Mouse (Mus musculus) limb, embryonic 12.5 days (tissue): ENCODE measurements at regions not wholly inside any gene's neighbourhood (a gene's known extent, or its start where the extent isn't known, plus 50 kb on each side); places are given as distances from the start of the nearest gene placed in this dataset.
A peak's percentile ranks its signal among the peaks of the same experiment; 100 is the strongest.

Source experiments
- ATAC-seq: fragments of 200-750 bp; cut with Nextera tagmentation; 2 replicates; pipeline ENCODE4 v1.8.0; 2017; ENCODE audit warnings: low read depth, moderate TSS enrichment; ENCODE audit not compliant: insufficient number of reproducible peaks, insufficient read depth, low FRiP score, low TSS enrichment
- H3K27ac ChIP-seq: fragments of 300-500 bp; sonication (generic); 2 replicates; pipeline ENCODE4 v1.5.1; 2016; ENCODE audit warnings: mild to moderate bottlenecking, moderate library complexity
- H3K27me3 ChIP-seq: fragments of 300-500 bp; sonication (generic); 2 replicates; pipeline ENCODE4 v1.6.1; 2016; ENCODE audit warnings: mild to moderate bottlenecking, moderate library complexity
- H3K36me3 ChIP-seq: fragments of 300-500 bp; sonication (generic); 2 replicates; pipeline ENCODE4 v1.6.1; 2016; ENCODE audit warnings: mild to moderate bottlenecking, moderate library complexity
- H3K4me1 ChIP-seq: fragments of 300-500 bp; sonication (generic); replicated peaks from 2 replicates; pipeline ENCODE4 v1.6.1; 2016
- H3K4me2 ChIP-seq: fragments of 300-500 bp; sonication (generic); 2 replicates; pipeline ENCODE4 v1.6.1; 2016; ENCODE audit warnings: mild to moderate bottlenecking, moderate library complexity
- H3K4me3 ChIP-seq: fragments of 300-500 bp; sonication (generic); replicated peaks from 2 replicates; pipeline ENCODE4 v1.5.1; 2016; ENCODE audit warnings: mild to moderate bottlenecking
- H3K9ac ChIP-seq: fragments of 300-500 bp; sonication (generic); replicated peaks from 2 replicates; pipeline ENCODE4 v1.6.1; 2016; ENCODE audit warnings: mild to moderate bottlenecking, moderate library complexity
- H3K9me3 ChIP-seq: fragments of 300-500 bp; sonication (generic); 2 replicates; pipeline ENCODE4 v1.6.1; 2016; ENCODE audit warnings: mild to moderate bottlenecking, moderate library complexity
- WGBS: fragments of 180-500 bp; shearing (Covaris S2); methylation state at CpG from one replicate; pipeline ENCODE4 v1.1.7; 2016; 5-methylcytosine and 5-hydroxymethylcytosine counted together

DNA sequence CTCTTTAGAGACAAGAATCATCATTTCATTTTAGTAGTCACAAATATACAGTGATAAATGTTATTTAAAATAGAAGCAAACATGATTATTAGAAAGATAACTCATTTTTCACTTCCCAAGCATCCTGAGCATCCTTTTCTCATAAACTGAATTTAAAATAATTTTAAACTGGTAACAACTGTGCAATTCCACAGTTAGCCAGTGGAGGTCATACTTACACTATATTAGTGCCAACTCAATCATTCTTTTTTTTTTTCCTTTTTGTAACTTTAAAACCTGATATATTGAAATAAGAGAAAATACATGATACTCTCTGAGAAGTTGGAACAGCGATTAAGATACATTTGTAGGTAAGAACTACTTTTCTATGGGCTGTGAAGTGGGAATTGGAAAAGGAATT, 113.2 kb upstream of the Gm17509 start:
- no peaks in the 10 kb centered on the region for H3K36me3 ChIP-seq
- H3K9me3 ChIP-seq = no peaks in the 10 kb centered on the region
- no peak overlapping the region for H3K27ac ChIP-seq
- no peaks in the 10 kb centered on the region for H3K27me3 ChIP-seq
- no peaks in the 10 kb centered on the region for H3K4me1 ChIP-seq
- no peak overlapping the region for H3K4me3 ChIP-seq
- H3K9ac ChIP-seq = no peak overlapping the region
- H3K4me2 ChIP-seq = no peak overlapping the region
- ATAC-seq = no peak
- WGBS = 24% methylated on average over 1 of the region's 1 CpGs

DNA sequence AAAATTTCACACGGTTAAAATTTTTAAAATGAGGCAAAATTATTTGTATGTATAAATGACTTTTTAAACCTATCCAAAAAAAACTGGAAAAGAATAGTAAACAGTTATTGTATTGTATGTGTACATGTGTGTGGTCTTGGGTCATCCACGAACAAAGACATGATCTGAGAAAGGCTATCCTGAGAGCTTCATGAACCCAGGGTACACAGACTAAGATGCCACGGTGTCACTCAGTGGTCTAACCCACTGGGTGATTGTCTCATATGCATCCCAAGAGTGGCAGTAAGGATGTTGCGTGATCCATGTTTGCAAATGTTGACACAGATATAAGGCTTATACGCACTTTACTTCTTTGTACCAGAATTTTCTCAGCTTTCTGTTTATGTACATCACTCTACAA, 113.7 kb upstream of the Gm17509 start:
- no peak for ATAC-seq

DNA sequence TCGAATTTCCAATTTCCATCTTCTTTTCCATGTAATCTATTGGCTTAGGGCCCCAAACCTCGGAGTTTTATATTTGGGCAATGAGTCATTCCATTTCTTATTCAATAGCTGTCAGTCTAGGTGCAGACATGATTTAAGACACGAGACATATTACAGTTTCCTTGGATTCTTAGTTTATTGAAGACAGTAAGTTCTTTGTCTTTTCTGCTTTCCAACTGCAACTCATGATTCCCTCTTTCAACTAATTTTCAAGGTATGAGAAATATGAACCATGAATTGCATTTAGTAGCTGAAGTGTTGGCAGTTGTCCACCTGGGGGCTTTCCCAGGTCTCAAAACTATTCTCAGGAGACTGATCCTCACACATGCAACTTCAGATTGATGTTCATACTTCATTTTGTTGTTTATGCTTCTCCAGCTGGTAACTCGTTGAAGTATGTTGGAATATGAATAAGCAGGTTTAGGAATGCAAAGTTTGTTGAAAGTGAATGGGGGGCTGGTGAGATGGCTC, 160.3 kb upstream of the Gm17509 start:
- H3K4me2 ChIP-seq = no peak overlapping the region
- no peak overlapping the region for H3K27ac ChIP-seq
- no peaks in the 10 kb centered on the region for H3K27me3 ChIP-seq
- no peaks in the 10 kb centered on the region for H3K9me3 ChIP-seq
- H3K4me3 ChIP-seq = no peak overlapping the region
- no peaks in the 10 kb centered on the region for H3K36me3 ChIP-seq
- ATAC-seq = no peak
- WGBS = 79% methylated on average over 4 of the region's 4 CpGs
- no peak overlapping the region for H3K9ac ChIP-seq
- peaks cover 13% of the 10 kb centered on the region for H3K4me1 ChIP-seq

More for the DNA sequence above, 113.7 kb upstream of the Gm17509 start:
- no peaks in the 10 kb centered on the region for H3K27me3 ChIP-seq
- WGBS = 87% methylated on average over 5 of the region's 5 CpGs
- no peaks in the 10 kb centered on the region for H3K9me3 ChIP-seq
- no peaks in the 10 kb centered on the region for H3K36me3 ChIP-seq
- H3K4me3 ChIP-seq = no peak overlapping the region
- no peak overlapping the region for H3K4me2 ChIP-seq
- H3K27ac ChIP-seq = no peak overlapping the region
- H3K9ac ChIP-seq = no peak overlapping the region
- H3K4me1 ChIP-seq = no peaks in the 10 kb centered on the region

DNA sequence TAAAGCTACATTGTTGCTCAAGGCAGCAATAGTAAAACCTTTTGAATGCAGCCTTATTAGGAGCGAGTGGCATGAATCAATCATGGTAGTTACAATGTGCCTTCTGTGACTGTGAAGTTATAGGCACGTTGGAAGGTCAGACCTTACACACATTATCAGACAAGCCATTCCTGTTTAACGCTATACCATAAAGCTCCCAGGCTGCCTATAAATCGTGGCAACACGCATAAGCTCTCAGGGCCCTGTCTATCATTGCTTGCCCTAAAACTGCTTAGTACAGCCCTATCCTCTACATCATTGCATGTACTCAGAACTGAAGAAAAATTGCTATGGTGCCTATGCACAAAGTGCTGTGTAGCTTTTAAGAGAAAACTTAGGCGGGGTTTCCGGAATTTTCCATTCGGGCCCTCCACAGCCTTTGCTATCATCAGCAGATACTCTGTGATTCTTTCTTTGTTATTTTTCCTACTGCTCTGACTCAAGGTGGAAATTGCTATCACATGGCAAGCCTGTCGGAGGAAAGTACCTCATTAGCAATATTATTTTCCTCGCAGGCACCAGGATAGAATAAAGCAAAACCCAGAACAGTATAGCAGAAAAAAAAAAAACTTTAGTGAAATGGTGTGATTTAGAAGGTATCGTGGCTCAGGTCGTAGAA, 162.7 kb upstream of the Gm17509 start:
- peak; percentile 93 for ATAC-seq
- Histone ChIP-seq H3K4me2 (no peak overlapping the region), H3K9me3 (no peaks in the 10 kb centered on the region), H3K27me3 (no peaks in the 10 kb centered on the region), H3K4me3 (no peak overlapping the region), H3K9ac (no peak overlapping the region), H3K36me3 (no peaks in the 10 kb centered on the region), H3K4me1 (peaks cover 15% of the 10 kb centered on the region), H3K27ac (peak overlapping the region; percentile 66)
- WGBS = 39% methylated on average over 12 of the region's 12 CpGs

DNA sequence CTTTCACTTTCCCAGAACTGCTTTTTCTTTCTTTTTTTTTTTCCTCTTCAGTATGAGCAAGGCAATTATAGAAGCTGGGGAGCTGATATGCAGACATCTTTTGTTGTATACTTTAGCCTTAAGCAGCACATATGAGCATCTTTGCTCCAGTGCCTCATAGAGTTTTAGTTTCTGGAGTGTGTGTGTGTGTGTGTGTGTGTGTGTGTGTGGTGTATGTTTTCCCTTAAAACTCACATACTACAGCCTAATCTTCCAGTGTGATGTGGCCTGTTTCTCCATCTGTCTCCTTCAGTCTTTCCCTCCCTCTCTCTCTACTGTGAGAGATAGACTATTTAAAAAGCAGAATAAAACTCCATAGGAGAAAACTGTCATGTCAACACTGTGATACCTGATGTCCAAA, 169.4 kb upstream of the Gm17509 start:
- Histone ChIP-seq H3K9me3 (no peaks in the 10 kb centered on the region), H3K4me3 (no peak overlapping the region)

DNA sequence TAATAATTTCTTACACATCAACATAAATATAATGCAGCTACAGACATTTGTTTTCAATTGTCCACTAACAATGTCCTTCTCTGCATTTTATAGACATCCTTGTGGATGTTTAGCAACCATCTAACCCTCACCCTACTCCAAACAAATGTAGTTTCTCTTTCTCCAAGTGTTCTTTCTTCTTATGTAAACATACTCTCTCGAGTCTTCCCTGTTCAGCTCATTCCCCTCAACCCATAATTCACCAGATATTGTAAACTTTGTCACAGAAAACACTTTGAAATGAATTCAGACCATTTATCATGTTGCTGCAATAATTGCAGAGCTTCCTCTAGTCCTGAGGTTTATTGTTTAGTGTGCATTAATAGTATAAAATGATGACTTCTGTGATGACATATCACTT, 172.6 kb upstream of the Gm17509 start:
- no peak for ATAC-seq
- no peak overlapping the region for H3K27ac ChIP-seq
- 42% methylated on average over 1 of the region's 1 CpGs for WGBS
- H3K4me3 ChIP-seq = no peak overlapping the region
- no peak overlapping the region for H3K9ac ChIP-seq
- 0 out of 2 replicates have a peak, but pooled peaks cover 6% of the 10 kb centered on the region for H3K4me1 ChIP-seq
- no peaks in the 10 kb centered on the region for H3K9me3 ChIP-seq
- no peak overlapping the region for H3K4me2 ChIP-seq
- no peaks in the 10 kb centered on the region for H3K36me3 ChIP-seq
- no peaks in the 10 kb centered on the region for H3K27me3 ChIP-seq

More for the DNA sequence above, 169.4 kb upstream of the Gm17509 start:
- no peak overlapping the region for H3K4me2 ChIP-seq
- H3K27me3 ChIP-seq = no peaks in the 10 kb centered on the region
- peak; percentile 56; the same call in 1 of the 2 replicates for ATAC-seq
- no peak overlapping the region for H3K9ac ChIP-seq
- 0 out of 2 replicates have a peak, but pooled peaks cover 9% of the 10 kb centered on the region for H3K4me1 ChIP-seq
- no peaks in the 10 kb centered on the region for H3K36me3 ChIP-seq
- H3K27ac ChIP-seq = no peak overlapping the region

DNA sequence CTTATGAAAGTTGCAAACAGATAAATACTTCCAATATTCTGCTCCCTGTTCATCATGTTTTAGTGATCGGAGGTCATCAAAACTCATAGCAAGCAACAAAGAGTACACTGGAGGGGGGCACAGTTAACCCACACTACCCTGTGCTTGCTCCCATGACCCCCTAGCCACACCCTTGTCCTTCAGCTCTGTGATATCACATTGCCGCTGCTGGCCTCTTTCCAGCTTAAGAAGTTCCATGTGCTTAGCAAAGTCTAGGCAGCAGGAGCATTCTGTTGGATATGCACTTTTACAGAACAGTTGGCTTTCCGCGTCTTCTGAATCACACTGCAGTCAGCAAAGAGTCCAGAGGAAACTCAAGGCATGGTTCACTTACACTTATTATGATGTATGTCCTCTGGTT, 180.4 kb upstream of the Gm17509 start:
- H3K27me3 ChIP-seq = no peaks in the 10 kb centered on the region
- no peak overlapping the region for H3K27ac ChIP-seq
- no peak overlapping the region for H3K4me2 ChIP-seq
- H3K4me3 ChIP-seq = no peak overlapping the region
- H3K9ac ChIP-seq = no peak overlapping the region
- no peaks in the 10 kb centered on the region for H3K4me1 ChIP-seq
- WGBS = 72% methylated on average over 4 of the region's 4 CpGs
- H3K9me3 ChIP-seq = no peaks in the 10 kb centered on the region
- H3K36me3 ChIP-seq = no peaks in the 10 kb centered on the region
- ATAC-seq = no peak

DNA sequence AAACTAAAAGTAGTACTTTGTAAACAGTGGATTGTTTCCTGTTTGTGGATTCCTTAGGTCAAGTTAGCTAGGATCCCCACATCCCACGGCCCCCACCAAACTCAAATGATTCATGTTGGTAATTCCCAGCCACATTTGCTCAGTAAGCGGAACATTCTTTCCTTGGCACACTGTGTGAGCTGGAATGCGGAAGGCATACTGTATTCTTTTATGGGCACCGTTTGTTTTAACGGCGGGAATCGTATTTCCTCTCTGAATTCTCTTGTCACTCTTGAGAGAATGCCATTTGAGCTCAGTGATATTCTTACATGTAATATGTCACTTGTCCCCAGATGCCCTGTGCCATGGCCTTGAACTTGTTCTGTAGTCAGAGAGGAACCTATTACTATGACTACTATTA, 189.1 kb upstream of the Gm17509 start:
- Histone ChIP-seq H3K9ac (no peak overlapping the region), H3K4me2 (no peak overlapping the region), H3K27me3 (no peaks in the 10 kb centered on the region), H3K27ac (no peak overlapping the region), H3K9me3 (no peaks in the 10 kb centered on the region), H3K4me3 (no peak overlapping the region), H3K4me1 (no peaks in the 10 kb centered on the region), H3K36me3 (no peaks in the 10 kb centered on the region)
- 61% methylated on average over 7 of the region's 7 CpGs for WGBS
- ATAC-seq = no peak

DNA sequence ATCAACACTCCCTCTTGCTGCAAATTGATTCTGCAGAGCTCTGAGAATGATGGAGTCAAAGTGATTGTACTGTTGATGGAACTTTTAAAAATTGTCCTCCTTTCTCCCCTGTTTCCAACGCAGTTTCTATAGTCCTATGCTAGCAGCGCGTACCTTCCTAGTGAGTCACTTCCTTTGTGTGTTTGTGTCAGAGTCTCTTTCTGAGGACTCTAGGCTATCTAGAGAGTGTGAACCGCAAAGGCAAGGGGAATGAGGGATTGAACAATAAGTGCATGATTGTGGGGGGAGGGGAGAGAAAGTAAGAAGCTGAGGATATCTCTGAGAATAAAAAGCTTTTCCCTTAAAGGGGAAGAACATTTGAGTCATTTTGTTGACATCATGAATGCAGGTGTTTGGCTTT, 188.5 kb upstream of the Hcn1 start:
- H3K4me2 ChIP-seq = no peak overlapping the region
- no peak overlapping the region for H3K4me3 ChIP-seq
- no peaks in the 10 kb centered on the region for H3K27me3 ChIP-seq
- no peak overlapping the region for H3K27ac ChIP-seq
- no peak for ATAC-seq
- H3K9ac ChIP-seq = no peak overlapping the region
- 83% methylated on average over 4 of the region's 4 CpGs for WGBS
- no peaks in the 10 kb centered on the region for H3K4me1 ChIP-seq
- no peaks in the 10 kb centered on the region for H3K9me3 ChIP-seq
- no peaks in the 10 kb centered on the region for H3K36me3 ChIP-seq

DNA sequence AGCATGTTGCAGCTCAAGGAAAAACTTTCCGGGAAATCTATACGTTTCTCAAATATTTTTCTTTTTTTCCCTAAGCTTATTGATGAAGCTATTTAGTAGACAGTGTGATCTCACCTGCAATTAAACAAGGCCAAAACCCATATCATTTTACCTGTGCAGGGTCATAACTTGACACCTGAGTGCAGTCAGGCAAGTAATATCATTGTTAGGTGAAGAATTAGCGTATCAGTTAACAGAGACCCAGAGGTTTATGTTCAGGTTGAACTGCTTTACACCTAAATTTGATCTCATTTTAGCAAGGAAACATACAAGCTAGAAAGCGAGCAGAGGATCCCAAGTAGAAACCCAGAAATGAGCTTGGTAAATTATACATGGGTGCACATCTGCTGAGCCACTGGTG, 178.6 kb upstream of the Hcn1 start:
- no peak overlapping the region for H3K4me2 ChIP-seq
- H3K27me3 ChIP-seq = no peaks in the 10 kb centered on the region
- H3K36me3 ChIP-seq = no peaks in the 10 kb centered on the region
- H3K27ac ChIP-seq = no peak overlapping the region
- no peak for ATAC-seq
- H3K4me1 ChIP-seq = no peaks in the 10 kb centered on the region
- WGBS = 88% methylated on average over 4 of the region's 4 CpGs
- no peak overlapping the region for H3K4me3 ChIP-seq
- no peaks in the 10 kb centered on the region for H3K9me3 ChIP-seq
- H3K9ac ChIP-seq = no peak overlapping the region

DNA sequence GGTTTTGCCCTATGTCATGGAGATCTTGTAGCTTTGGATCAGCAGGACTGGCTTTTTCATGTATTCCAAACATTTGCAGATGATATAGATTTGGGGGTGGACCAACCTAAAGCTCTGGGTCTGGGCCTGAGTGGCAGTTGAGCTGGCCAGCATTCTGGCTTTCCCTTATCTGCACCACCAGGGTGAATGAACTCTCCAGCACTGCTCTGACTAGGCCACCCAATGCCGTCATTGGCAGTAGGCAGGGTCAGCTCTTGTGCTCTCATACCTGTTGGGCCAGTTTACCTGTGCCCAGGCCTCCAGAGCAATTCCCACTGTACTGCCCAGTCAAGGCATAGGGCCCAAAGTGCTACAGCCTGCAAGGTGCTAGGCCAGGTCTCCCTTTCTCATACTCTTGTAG, 177.1 kb upstream of the Hcn1 start:
- ATAC-seq = peak; percentile 35; the same call in 1 of the 2 replicates
- no peak overlapping the region for H3K27ac ChIP-seq

DNA sequence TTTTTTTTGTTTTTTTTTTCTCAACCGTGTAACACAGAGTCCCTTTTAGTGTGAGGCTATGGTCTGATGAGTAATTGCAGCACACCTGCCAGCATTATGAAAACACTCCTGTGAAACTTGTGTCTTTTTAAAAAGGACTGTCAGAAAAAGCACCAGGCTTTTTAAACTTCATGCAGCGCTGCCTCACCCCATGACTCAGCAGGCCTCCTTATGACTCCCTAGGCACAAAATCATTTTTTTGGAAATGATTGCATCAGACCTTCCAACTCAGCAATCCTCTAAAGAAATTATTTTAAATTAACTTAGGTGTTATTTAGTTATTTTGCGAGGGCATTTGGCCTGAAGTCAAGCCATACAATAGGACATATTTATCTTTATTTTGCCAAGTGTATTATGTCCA, 134.7 kb upstream of the Hcn1 start:
- ATAC-seq = no peak
- no peaks in the 10 kb centered on the region for H3K9me3 ChIP-seq
- H3K4me2 ChIP-seq = no peak overlapping the region
- H3K27me3 ChIP-seq = no peaks in the 10 kb centered on the region
- no peak overlapping the region for H3K27ac ChIP-seq
- no peaks in the 10 kb centered on the region for H3K4me1 ChIP-seq
- 78% methylated on average over 3 of the region's 3 CpGs for WGBS
- no peak overlapping the region for H3K9ac ChIP-seq
- no peak overlapping the region for H3K4me3 ChIP-seq
- H3K36me3 ChIP-seq = no peaks in the 10 kb centered on the region

More for the DNA sequence above, 177.1 kb upstream of the Hcn1 start:
- H3K4me1 ChIP-seq = no peaks in the 10 kb centered on the region
- H3K27me3 ChIP-seq = no peaks in the 10 kb centered on the region
- H3K4me2 ChIP-seq = no peak overlapping the region
- H3K9ac ChIP-seq = no peak overlapping the region
- no peak overlapping the region for H3K4me3 ChIP-seq
- no peaks in the 10 kb centered on the region for H3K9me3 ChIP-seq
- H3K36me3 ChIP-seq = no peaks in the 10 kb centered on the region
- 92% methylated on average over 1 of the region's 1 CpGs for WGBS
